Mouse (Mus musculus) frontal cortex, postnatal 36 days (tissue): ENCODE data around the gene Ch25h.

Experiments used
- DNase-seq, 2 experiments: peaks; one replicate each; pipeline ENCODE4 v3.0.0; 2022; ENCODE audit warnings: low spot score in 2 of 2

Gene Ch25h

DNA sequence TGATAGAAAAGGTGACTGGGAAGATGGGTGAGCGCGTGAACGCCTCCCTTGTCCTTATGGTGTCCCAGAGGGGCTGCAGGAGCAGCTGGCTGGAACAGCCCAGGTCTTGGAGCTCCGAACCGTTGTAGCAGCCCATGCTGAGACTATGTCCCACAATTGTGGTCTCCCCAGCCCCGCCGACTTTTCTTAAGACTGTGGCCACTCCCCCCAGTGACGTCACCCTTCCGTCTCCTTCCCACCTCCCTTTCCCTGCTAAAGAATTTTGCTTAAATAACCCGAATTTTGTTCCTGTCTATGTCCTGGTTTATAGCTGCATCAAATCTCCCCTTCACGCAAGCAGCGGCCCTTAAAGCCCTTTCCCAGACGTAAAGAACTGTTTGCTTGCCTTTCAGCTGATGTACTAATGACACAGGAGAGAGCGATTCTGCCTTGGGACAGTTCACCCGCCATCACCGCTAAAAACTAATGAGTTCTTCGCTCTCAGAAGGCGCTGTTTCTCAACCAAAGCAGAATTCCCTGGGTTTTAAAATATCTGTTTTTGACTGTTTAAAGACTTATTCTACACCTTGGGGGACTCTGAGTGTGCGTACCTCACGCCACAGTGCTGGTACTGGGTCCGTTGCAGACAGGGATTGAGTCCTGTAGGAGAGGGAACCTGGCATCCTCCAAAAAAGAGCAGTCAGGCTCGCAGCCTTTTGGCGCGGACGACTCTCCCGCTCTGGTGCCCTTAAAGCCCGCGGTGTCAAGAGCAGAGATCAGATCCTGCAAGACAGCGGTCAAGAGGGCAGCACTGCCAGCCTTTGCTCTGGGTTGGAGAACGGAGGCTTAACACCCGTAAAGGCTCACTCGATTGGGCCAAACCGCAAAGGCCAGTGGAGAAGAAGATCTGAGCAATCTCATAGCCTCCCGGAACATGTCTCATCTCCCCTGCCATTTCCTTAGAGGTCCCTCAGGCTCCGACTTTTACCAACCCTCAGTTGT is at the start of gene Ch25h:
Gene Ch25h (minus strand): TSS at position 174 of the 981 bp plus-strand sequence.
- DNase-seq: peak; percentile 3

- DNase-seq: no peak
These were observed 49.7 kb upstream of the Ch25h start for GRCm38 (mm10) chr19:34524646-34525045.

DNA sequence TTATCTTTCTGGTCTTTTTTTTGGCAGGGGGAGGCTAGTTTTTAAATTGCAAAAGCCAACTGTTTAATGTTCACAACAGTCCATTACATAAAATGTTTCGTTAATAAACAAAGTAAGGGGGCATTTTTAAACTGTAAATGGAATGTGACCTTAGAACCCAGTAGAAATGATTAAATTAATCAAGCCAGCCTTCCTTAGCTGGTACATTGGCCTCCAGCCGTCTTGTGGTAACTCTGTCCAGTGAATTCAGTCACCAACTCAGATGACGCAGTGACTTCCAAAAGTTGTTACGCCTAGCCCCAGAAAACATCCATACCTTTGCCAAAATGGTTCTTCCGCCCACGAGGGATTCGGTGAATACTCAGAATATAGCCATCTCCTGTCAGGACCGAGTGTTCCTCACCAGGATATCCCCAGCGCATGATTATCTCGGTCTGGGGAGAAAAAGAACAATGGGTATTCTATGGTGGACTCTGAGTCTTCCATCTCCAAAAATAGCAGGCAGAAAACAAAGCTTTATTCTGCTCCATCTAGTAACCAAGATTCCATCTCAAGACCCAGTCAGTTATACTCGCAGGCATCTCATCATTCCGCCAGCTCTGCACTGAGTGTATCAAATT is 48.3 kb upstream of the Ch25h start:
- DNase-seq: no peak

- DNase-seq: no peak
These were observed 47.0 kb upstream of the Ch25h start for GRCm38 (mm10) chr19:34521978-34522377.

DNA sequence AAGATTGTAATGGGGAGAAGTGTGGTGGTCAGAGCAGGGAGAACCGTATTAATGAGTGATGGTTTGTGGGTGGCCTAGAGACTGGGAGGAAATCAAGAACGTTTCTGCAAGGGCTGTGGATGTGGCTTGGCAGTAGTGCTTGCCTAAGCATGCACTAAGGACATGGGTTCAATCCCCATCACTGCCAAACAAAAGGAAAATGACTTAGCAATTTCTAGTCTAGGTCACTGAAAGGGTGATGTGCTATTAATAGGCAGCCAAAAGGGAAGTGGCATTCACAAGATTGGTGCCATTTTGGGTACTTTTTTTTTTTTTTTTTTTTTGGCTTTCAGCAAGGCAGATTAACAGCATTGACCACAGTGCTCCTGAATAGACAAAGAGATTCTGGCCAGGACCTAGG is 46.4 kb upstream of the Ch25h start:
- DNase-seq: no peak

DNA sequence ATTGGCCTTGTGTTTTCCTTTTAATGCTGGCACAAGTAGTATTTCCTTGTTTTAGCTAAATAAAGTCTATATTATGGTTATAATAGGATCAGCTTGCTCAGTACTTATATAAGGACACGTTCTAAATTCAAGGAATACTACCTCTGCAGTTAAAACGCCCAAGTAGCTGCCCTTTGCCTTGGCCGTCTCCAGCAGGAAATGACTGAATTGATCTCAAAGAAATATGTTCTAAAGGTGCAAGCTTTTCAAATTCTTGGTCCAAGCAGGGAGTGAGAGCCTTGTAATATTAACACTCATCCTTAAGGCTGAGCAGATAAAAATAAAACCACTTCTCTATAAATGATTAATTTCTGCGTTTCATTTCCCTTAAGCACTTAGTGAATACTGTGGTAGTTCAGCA is 45.1 kb upstream of the Ch25h start:
- DNase-seq: no peak

GRCm38 (mm10) chr19:34519646-34520045 is 44.7 kb upstream of the Ch25h start:
- no peak for DNase-seq

DNA sequence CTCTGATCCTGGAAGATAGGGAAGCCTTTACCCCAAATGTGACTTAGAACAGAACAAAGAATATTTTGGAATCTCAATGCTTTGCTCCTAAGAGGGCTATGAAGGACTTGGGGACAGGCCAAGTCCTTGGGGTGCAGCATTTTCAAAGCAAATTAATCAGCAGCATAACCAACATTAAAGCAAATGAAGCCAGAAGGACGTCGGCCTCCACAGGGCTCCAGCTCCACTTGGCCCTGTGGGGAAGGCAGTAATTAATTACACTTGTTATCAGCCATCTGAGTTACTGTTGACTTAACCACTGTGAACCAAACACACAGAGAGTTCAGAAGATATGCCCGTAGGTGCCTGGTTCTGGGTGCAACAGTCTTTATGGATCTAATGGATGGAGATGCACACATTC is 43.8 kb upstream of the Ch25h start:
- DNase-seq: no peak

- no peak for DNase-seq
These were observed 43.0 kb upstream of the Ch25h start for GRCm38 (mm10) chr19:34517812-34518594.

- DNase-seq: no peak
These were observed 42.2 kb upstream of the Ch25h start for GRCm38 (mm10) chr19:34517197-34517596.

DNA sequence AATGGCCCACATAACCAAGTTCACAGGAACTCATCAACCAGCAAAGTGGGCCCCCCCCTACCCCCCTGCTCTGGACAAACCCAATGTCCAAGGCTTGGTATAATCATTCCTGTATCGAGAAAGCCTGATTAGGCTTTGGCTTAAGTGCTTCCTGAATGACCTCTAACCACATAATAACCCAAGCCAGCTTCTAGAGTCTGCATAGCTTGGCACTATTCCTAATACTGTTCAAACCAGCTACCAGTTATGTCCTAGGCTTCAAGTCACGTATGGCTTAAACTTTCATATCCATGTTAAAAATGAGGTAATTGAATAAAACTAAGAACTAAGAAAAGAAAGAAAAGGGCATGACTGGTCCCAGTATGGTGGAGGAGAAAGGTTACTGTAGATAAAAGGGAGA is 41.4 kb upstream of the Ch25h start:
- no peak for DNase-seq

DNA sequence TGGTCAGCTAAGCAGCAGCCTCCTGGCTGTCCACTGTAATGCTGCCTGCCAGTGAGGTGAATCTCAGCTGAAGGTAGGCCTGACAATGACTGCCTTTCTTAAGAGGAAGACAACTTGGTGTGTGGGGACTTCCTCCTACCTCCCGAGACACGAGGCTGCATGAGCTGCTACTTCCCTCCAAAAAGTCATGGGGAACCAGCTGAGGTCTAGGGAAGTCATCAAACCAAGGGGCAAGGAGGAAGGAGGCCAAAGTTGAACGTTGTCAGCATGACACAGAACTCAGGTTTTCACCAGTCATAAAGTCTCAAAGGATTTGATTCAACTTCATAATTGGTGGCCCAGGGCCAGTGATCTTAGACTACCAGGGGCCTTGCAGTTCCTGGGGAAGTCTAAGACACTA is 40.7 kb upstream of the Ch25h start:
- DNase-seq: no peak

DNA sequence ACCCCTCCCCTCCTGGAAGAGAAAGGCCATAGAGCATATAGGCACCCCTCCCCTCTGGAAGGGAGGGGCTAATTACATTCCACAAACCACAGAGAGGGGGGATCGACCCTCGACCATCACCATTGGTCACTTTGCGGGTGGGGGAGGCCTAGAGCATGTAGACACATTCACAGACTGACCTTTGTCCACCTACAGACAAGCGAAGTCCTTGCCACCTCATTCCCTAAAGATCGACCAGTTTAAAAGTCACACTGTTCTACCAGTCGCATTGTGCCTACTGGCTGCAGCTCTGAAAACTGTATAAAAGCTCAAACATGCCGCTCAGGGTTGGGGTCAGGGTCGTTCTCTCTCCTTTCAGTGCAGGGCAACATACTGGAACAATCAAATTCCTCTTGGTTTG is 36.6 kb upstream of the Ch25h start:
- DNase-seq: no peak

- no peak for DNase-seq
These were observed 35.8 kb upstream of the Ch25h start for GRCm38 (mm10) chr19:34510717-34511116.

DNA sequence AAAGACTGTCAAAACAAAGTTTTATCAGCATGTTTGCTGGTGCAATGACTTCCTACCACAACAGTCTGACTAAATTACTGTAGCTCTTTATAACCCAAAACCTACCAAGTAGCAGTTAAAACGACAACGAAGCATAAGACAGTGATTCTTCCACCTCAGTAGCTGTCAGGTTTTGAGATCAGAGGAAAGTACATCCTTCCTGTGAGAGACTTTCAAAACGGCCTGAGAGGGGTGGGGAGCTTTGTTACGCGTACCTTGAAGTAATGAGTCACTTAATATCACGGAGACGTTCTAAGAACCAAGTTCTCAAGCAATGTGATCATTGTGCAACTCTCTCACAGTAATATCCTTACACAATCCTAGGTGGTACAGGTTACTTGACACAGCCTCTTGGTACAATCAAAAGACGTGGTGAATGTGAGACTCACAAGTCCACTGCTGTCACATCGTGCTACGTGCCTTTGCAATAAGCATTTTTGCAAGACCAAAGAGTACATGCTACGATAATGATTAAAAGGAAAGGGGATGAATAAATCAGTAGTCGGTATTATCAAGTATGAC is 30.3 kb upstream of the Ch25h start:
- DNase-seq: no peak

DNA sequence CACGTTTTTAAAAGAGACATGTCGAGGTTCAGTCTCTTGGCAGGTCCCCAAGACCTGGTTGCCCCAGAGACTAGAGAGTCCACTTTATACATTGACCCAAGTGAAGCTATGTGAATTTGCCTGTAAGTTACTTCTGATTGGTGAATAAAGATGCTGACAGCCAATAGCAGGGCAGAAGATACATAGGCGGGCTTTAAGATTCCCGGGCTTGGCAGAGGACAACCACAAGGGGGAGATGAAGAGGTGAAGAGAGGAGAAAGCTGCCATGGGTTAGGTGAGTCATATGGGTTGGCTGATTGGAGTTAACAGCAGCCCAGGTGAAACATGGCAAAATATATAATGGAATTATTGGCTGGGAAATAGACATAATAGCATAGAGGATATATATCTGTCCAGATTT is 25.8 kb upstream of the Ch25h start:
- DNase-seq: peak; percentile 43 to 48

DNA sequence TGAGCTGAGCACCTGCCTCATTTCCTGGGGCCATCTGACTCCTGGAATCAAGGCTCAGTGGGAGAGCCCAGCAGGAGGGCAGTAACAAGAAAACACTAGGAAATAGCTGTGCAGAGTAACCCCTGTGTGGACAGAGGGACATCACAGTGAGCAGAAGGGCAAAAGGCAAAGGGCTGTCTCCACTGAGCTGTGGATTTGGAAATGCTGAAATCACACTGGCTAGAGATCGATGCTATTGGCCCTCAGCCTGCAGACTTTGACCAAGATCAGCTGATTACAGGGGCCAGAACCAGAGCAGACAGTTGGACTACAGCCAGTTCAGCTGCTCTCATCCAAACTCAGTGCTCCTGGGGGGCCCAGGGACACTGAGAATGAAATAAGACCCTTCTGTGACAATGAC is 21.4 kb upstream of the Ch25h start:
- no peak for DNase-seq

- no peak for DNase-seq
These were observed 18.9 kb upstream of the Ch25h start for GRCm38 (mm10) chr19:34493859-34494258.

- peak; percentile 16 to 44 for DNase-seq
These were observed 8.6 kb upstream of the Ch25h start for GRCm38 (mm10) chr19:34483547-34483946.

- DNase-seq: peak; percentile 30 to 31
These were observed 555 bp downstream of the Ch25h start for GRCm38 (mm10) chr19:34474228-34474990.

DNA sequence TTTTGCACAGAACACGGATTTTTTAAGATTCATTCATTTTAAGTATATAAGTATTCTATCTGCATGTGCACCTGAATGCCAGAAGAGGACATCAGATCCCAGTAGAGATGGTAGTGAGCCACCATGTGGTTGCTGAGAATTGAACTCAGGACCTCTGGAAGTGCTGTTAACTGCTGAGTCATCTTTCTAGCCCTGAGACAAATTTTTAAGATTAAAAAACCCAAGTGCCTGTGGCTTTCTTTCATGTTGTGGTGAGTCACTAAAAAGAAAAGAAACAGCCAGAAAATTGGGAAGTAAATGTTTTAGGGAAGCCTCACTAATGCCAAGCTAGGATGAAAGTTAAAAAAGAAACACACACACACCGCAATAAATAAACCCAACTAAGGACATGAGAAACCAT is 3.3 kb downstream of the Ch25h start:
- no peak for DNase-seq
